Mouse (Mus musculus) kidney, adult 11 months (tissue): ENCODE results near the gene Gm11168.
"Not testable (repeated sequence)": the region's sequence is repeated elsewhere in the genome, so short reads cannot be mapped to it uniquely, and the experiment has no call there.

Source experiments
- DNase-seq: peaks from one replicate; pipeline ENCODE4 v3.0.0; 2022

Gene Gm11168

DNA sequence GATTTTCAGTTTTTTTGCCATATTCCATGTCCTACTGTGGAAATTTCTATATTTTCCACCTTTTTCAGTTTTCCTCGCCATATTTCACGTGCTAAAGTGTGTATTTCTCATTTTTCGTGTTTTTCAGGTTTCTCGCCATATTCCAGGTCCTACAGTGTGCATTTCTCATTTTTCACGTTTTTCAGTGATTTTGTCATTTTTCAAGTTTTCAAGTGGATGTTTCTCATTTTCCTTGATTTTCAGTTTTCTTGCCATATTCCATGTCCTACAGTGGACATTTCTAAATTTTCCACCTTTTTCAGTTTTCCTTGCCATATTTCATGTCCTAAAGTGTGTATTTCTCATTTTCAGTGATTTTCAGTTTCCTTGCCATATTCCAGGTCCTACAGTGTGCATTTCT lies 23.0 kb downstream of the Gm11168 start:
- not testable (repeated sequence) for DNase-seq

DNA sequence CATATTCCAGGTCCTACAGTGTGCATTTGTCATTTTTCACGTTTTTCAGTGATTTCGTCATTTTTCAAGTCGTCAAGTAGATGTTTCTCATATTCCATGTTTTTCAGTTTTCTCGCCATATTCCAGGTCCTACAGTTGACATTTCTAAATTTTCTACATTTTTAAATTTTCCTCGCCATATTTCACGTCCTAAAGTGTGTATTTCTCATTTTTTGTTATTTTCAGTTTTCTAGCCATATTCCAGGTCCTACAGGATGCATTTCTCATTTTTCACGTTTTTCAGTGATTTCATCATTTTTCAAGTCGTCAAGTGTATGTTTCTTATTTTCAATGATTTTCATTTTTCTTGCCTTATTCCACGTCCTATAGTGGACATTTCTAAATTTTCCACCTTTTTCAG lies 23.6 kb downstream of the Gm11168 start:
- not testable (repeated sequence) for DNase-seq

DNA sequence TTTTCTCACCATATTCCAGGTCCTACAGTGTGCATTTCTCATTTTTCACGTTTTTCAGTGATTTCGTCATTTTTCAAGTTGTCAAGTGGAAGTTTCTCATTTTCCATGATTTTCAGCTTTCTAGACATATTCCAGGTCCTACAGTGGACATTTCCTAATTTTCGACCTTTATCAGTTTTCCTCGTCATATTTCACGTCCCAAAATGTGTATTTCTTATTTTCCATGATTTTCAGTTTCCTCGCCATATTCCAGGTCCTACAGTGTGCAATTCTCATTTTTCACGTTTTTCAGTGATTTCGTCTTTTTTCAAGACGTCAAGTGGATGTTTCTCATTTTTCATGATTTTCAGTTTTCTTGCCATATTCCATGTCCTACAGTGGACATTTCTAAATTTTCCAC lies 24.1 kb downstream of the Gm11168 start:
- DNase-seq, result not testable (repeated sequence)

DNA sequence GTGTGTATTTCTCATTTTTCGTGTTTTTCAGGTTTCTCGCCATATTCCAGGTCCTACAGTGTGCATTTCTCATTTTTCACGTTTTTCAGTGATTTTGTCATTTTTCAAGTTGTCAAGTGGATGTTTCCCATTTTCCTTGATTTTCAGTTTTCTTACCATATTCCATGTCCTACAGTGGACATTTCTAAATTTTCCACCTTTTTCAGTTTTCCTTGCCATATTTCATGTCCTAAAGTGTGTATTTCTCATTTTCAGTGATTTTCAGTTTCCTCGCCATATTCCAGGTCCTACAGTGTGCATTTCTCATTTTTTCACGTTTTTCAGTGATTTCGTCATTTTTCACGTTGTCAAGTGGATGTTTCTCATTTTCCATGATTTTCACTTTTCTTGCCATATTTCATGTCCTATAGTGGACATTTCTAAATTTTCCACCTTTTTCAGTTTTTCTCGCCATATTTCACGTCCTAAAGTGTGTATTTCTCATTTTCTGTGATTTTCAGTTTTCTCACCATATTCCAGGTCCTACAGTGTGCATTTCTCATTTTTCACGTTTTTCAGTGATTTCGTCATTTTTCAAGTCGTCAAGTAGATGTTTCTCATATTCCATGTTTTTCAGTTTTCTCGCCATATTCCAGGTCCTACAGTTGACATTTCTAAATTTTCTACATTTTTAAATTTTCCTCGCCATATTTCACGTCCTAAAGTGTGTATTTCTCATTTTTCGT lies 26.3 kb downstream of the Gm11168 start:
- not testable (repeated sequence) for DNase-seq

DNA sequence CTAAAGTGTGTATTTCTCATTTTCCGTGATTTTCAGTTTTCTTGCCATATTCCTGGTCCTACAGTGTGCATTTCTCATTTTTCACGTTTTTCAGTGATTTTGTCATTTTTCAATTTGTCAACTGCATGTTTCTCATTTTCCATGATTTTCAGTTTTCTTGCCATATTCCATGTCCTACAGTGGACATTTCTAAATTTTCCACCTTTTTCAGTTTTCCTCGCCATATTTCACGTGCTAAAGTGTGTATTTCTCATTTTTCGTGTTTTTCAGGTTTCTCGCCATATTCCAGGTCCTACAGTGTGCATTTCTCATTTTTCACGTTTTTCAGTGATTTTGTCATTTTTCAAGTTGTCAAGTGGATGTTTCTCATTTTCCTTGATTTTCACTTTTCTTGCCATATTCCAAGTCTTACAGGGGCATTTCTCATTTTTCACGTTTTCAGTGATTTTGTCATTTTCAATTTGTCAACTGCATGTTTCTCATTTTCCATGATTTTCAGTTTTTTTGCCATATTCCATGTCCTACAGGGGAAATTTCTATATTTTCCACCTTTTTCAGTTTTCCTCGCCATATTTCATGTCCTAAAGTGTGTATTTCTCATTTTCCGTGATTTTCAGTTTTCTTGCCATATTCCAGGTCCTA lies 27.7 kb downstream of the Gm11168 start:
- not testable (repeated sequence) for DNase-seq

DNA sequence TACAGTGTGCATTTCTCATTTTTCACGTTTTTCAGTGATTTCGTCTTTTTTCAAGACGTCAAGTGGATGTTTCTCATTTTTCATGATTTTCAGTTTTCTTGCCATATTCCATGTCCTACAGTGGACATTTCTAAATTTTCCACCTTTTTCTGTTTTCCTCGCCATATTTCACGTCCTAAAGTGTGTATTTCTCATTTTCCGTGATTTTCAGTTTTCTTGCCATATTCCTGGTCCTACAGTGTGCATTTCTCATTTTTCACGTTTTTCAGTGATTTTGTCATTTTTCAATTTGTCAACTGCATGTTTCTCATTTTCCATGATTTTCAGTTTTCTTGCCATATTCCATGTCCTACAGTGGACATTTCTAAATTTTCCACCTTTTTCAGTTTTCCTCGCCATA lies 31.2 kb downstream of the Gm11168 start, which contains the start of gene Gm17535:
Gene Gm17535 (plus strand): TSS at position 301 of the 400 bp plus-strand sequence.
- not testable (repeated sequence) for DNase-seq

DNA sequence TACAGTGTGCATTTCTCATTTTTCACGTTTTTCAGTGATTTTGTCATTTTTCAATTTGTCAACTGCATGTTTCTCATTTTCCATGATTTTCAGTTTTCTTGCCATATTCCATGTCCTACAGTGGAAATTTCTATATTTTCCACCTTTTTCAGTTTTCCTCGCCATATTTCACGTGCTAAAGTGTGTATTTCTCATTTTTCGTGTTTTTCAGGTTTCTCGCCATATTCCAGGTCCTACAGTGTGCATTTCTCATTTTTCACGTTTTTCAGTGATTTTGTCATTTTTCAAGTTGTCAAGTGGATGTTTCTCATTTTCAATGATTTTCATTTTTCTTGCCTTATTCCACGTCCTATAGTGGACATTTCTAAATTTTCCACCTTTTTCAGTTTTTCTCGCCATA lies 33.4 kb downstream of the Gm11168 start, which contains the start of gene Gm10715:
Gene Gm10715 (plus strand): TSS at position 301 of the 400 bp plus-strand sequence.
- DNase-seq, result not testable (repeated sequence)

DNA sequence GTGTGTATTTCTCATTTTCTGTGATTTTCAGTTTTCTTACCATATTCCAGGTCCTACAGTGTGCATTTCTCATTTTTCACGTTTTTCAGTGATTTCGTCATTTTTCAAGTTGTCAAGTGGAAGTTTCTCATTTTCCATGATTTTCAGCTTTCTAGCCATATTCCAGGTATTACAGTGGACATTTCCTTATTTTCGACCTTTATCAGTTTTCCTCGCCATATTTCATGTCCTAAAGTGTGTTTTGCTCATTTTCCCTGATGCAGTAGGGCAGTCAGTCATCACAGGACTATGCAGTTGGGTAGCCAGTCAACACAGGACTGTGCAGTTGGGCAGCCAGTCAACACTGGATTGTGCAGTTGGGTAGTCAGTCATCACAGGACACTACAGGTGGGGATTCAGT lies 35.0 kb downstream of the Gm11168 start:
- not testable (repeated sequence) for DNase-seq
